Mouse (Mus musculus): ENCODE results near the gene Entpd3.
A peak's percentile ranks its signal among the peaks of the same experiment; 100 is the strongest.

The Entpd3 gene

GRCm38 (mm10) chr9:120579808-120580207 lies 40.2 kb downstream of the Entpd3 start:
- no peak for DNase-seq (ENCODE audit: low spot score)

DNA sequence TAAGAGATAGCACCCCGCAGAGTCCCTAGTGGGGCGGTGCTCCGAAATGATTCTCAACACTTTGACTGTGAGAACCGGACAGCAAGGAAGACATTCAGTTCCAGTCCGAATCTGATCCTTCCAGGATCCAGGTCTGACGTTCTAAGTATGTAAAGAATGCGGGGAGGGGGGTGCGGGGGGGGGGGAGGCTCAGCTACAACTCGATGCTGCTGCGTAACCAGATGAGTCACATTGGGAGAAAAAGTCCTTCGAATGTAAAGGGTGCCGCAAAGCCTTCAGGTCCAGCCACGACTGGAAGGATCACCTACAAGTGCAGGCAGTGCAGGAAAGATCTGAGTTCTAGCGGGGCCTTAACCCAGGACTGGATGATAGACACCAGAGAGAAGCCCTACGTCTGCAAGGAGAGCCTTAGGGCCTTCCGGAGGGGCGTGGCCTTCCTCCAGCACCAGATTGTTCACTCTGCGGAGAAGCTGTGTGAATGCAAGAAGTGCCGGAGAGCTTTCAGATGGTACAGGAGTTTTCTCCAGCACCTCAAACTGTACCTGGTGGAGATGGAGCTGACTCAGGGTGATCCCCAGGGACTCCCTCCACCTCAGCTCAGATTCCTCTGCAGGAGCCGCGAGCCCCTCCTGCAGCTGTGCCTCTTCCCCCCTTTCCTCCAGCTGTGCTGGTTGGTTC lies 42.5 kb downstream of the Entpd3 start:
- DNase-seq (ENCODE audit: low spot score): no peak

GRCm38 (mm10) chr9:120582619-120583308 lies 43.1 kb downstream of the Entpd3 start:
- DNase-seq (ENCODE audit: low spot score): peak; percentile 94

- DNase-seq (ENCODE audit: low spot score): no peak
Observed at GRCm38 (mm10) chr9:120583314-120583713, 43.7 kb downstream of the Entpd3 start.

DNA sequence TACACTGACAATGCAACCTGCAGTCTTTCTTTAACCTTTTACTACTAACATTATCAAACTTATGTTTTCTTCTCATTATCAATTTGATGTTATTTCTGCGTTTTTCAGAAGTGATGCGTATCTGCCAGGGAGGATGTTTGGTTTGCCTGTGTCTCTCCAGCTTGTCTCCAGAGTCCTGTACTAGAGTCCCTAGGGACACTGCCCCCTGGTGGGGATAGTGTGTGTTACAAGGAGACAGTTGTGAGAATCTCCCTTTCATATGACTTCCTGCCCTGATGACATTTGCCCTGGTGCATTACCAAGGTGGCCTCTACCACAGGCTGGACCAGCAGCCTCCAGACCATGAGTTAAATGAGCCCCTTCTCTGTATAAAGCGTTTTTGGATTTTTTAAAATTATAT lies 46.9 kb downstream of the Entpd3 start:
- DNase-seq (ENCODE audit: low spot score): peak; percentile 84

DNA sequence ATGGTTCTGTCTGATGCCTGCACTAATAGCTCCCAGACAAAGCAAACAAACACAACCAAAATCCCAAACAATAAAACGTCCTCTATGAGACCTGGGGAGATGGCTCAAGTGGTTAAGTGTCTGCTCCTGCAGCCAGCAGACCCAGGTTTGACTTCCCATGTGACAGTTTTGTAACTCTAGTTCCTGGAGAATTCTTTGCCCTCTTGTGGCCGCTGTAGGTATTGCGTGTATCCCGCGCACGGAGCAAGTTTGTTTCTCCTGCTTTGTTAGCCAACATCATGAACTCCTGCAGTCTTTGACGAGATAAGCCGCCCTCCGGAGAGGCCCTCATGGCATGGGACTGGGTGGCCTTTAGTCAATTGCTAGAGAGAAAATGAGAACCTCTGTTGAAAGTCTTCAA lies 51.9 kb downstream of the Entpd3 start:
- peak; percentile 67 for DNase-seq (ENCODE audit: low spot score)

DNA sequence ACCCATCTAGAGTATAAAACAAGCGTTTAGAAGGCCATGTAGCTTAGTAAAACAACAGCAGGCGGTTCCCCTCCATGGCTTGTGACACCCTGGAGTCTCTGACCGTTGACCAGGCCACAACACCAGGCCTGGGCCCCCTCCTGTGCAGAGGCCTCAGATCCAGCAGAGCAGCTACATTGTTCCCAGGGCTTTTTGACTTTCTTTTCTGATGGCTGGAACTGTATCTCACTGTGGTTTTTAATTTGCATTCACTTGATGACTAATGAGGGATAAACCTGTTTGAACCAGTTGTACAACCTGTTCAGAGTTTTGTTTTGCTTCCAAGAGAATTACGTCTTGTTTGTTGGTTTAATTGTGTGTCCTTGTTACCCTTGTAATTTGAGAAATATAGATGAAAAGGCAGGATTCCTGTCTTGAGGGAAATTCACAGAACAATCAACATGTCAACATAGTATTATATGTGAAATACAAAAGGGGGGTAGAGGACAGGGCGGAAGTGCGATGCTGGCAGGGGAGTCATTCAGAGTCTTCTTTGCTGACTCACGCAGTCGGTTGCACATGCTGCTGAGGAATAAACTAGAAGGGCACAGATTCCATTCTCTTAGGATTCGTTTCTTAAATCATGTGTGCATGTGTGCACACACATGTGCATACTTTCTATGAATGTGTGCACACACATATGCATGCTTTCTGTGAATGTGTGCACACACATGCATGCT lies 53.9 kb downstream of the Entpd3 start:
- DNase-seq (ENCODE audit: low spot score): no peak

- DNase-seq (ENCODE audit: low spot score): no peak
Observed at GRCm38 (mm10) chr9:120594839-120595238, 55.2 kb downstream of the Entpd3 start.

DNA sequence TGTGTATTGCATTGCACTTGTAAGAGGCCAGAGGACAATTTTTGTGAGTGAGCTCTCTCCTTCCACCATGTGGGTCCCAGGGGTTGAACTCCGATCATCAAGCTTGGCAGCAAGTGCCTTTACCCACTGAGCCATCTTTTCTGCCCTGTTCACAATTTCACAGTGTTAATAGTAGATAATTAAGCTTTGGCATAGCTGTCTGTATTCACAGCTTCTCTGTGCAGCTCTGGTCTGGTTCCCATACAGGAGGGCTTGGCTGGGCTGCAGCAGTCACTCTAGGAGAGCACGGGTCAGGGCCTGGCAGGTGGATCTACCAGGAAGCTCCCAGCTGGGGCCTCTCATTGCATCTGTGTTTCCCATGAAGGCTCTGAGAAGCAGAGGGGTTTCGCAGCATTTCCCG lies 55.7 kb downstream of the Entpd3 start:
- no peak for DNase-seq (ENCODE audit: low spot score)

- peak; percentile 78 for DNase-seq (ENCODE audit: low spot score)
Observed at GRCm38 (mm10) chr9:120601488-120602171, 62.0 kb downstream of the Entpd3 start.

- DNase-seq (ENCODE audit: low spot score): no peak
Observed at GRCm38 (mm10) chr9:120602172-120602838, 62.7 kb downstream of the Entpd3 start.

GRCm38 (mm10) chr9:120602839-120603511 lies 63.4 kb downstream of the Entpd3 start:
- peak; percentile 91 for DNase-seq (ENCODE audit: low spot score)

- DNase-seq (ENCODE audit: low spot score): no peak
Observed at GRCm38 (mm10) chr9:120603512-120603908, 63.9 kb downstream of the Entpd3 start.

GRCm38 (mm10) chr9:120603956-120604355 lies 64.3 kb downstream of the Entpd3 start:
- no peak for DNase-seq (ENCODE audit: low spot score)

DNA sequence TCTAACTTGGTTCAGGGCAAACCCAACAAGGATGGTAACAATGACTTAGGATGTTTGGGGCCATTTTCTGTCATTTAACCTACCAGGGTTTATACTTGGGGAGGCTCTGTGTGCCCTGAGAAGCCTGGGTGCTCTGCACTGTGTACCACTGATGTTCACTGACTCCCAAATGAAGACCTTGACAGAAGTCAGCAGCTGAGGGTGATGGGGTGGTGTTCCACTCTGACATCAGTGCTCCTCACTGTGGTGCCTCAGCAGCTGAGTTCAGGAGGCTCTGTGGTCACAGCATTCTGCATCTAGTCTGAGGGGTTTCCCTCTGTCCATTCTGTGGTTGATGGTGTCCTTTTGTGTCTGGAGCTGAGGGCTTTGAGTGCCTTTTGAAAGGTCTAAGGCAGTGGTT lies 71.4 kb downstream of the Entpd3 start:
- DNase-seq (ENCODE audit: low spot score): no peak

- no peak for DNase-seq (ENCODE audit: low spot score)
Observed at GRCm38 (mm10) chr9:120614059-120614458, 74.4 kb downstream of the Entpd3 start.

Data from layer of hippocampus, adult 11-12 months (tissue).